Mouse (Mus musculus): ENCODE results near the gene Serpinc1. TPM values are rescaled to one million over a fixed set of nuclear protein-coding genes. Genes with fewer than 3 reads are reported as not detected.
A peak's percentile ranks its signal among the peaks of the same experiment; 100 is the strongest.

Serpinc1 gene
- total RNA-seq, 2 experiments from 2014 or later: 0.25 to 0.68 TPM

DNA sequence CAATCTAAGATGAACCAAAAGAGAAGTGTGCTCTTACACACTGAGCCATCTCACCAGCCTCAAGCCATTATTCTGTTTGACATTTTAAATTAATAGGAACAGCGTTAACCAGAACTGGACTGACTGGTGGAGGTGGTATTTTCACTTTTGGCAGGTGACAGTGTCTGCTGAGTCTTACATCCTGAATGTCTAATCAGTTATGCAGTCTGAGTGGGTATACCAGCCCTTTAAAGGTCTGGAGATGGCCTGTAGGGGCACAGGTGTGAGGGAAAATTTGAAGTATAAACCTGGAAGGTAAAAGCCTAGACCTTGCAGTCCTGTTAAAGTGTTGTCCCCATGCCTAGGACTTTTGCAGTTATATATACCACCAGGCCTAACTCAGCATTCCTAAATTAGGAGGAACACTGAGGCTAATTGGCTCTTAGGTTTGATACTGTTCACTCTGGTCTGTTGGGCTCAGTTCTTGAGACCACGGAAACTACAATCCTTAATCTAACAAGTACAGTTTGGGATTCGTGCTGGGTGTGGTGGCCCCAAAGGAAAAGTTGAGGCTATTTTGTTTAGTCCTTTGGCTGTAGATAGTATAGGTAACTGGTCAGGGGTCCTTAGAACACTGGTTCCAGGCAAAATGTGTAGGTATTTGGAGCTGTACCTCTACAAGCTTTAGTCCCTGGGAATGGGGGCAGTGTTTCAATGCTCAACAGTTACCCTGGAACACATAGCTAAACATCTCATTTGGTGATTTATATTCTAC lies 60.8 kb downstream of the Serpinc1 start:
- no peak for TF ChIP-seq CTCF (IDR thresholded peaks at IDR 0.05)
- no peak for DNase-seq (ENCODE audit: extremely low spot score in 1 of 2, low spot score in 2 of 2)
- Histone ChIP-seq H3K4me3 (no peak overlapping the region), H3K27ac (no peak overlapping the region)
- intact Hi-C loops (cut with DNase I): loop anchor here (10.0 kb wide), 1 partner anchor 294 kb away; no protein-coding TSS in a partner anchor

DNA sequence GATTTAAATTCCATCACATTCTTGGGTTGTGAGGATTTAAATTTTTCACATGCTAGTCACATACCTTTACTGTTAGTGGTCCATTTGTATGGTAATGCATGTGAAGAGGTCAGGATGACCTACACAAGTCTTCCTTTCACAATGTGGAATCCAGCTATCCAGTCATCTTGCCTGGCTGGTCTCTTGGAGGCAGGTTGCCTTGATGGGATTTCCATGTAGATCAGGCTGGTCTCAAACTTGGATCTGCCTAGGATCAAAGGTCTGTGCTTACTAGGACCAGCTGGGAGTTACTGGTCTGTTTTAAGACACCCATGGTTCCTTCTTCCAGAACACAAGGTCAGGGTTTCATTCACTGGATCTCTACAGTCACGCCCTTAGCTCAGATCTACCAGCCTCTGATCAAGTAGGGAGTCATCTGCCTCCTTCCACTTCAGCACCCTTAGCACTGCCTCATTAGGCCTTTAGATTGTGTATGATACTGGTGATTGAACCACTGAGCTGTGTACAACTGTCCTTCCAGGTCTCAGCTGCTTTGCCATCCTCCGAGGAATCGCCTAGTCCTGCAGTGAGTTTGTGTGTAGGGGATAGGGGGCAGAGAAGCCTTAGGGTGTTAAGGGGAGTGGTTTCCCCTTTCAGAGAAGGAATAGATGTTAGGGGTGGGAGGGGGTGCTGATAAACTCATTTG lies 61.5 kb downstream of the Serpinc1 start:
- intact Hi-C loops (cut with DNase I): loop anchor here (10.0 kb wide), 1 partner anchor 295 kb away; no protein-coding TSS in a partner anchor

DNA sequence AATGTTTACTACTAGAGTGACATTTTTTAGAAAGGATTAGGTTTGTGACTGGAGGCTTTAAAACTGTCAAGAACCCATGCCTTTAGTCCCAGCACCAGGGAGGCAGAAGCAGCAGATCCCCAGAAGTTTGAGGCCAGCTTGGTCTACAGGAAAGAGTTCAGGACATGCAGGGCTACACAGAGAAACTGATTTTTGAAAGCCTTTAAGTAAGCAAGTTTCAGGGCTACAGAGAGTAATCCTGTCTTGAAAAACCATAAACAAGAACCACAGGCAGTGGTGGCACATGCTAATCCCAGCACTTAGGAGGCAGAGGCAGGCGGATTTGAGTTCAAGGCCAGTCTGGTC lies 62.0 kb downstream of the Serpinc1 start:
- H3K4me3 ChIP-seq: no peak overlapping the region
- TF ChIP-seq CTCF (IDR thresholded peaks at IDR 0.05): no peak
- no peak overlapping the region for H3K27ac ChIP-seq
- intact Hi-C loops (cut with DNase I): no loop called here
- no peak for DNase-seq (ENCODE audit: extremely low spot score in 1 of 2, low spot score in 2 of 2)

More for the DNA sequence above, 61.5 kb downstream of the Serpinc1 start:
- DNase-seq (ENCODE audit: extremely low spot score in 1 of 2, low spot score in 2 of 2): peak in 1 of 2 experiments; percentile 14
- no peak for TF ChIP-seq CTCF (IDR thresholded peaks at IDR 0.05)
- Histone ChIP-seq H3K27ac (no peak overlapping the region), H3K4me3 (no peak overlapping the region)

DNA sequence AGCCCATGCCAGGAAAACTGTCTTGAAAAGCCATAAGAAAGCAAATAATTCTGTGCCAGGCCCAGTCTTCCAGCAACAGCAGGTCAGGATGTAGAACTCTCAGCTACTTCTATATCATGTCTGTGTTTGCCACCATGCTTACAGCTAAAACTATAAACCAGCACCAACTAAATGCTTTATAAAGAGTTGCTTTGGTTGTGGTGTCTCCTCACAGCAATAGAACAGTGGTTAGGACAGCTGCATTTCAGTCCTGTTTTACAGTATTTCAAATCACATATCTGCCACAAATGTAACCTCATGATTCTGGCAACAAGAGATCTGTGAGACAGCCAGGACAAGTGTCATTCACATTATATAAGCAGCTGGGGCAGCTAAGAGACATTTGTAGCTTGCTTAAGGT lies 62.5 kb downstream of the Serpinc1 start:
- intact Hi-C loops (cut with DNase I): no loop called here
- DNase-seq (ENCODE audit: extremely low spot score in 1 of 2, low spot score in 2 of 2): no peak
- H3K27ac ChIP-seq: no peak overlapping the region
- no peak overlapping the region for H3K4me3 ChIP-seq
- no peak for TF ChIP-seq CTCF (IDR thresholded peaks at IDR 0.05)

DNA sequence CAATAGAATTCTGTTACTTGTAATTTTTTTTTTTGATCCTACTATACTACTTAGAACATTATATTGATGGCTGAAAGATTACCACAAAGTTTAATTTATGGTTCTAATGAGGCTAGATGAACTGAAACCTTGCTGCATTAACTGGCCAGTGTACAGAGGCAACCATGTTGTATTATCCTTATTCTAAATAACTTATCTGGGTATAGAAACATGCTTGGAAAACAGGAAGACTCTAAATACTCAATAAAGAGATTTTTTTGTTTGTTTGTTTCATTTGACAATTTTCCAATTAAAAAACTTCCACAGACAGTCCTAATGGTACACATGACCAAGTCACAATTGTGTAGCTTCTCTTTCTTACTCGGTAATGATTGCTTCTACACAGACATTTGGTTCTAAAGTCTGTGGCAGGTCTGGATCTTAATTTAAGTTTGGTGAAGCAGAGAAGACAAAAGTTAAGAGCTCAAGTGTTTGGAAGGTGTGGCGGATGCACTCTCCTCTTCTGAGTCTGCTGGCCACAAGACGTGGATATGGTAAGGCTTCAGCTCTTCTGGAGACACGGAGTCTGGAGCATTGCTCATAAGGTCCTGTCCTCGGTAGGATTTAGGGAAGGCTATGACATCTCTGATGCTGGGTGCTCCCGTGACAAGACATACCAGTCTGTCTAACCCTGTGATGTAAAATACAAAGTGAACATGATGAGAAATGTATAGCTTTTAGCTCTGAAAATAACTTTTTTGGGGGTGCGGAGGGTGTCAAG lies 63.1 kb downstream of the Serpinc1 start:
- no peak overlapping the region for H3K4me3 ChIP-seq
- intact Hi-C loops (cut with DNase I): no loop called here
- no peak for TF ChIP-seq CTCF (IDR thresholded peaks at IDR 0.05)
- no peak overlapping the region for H3K27ac ChIP-seq
- no peak for DNase-seq (ENCODE audit: extremely low spot score in 1 of 2, low spot score in 2 of 2)

DNA sequence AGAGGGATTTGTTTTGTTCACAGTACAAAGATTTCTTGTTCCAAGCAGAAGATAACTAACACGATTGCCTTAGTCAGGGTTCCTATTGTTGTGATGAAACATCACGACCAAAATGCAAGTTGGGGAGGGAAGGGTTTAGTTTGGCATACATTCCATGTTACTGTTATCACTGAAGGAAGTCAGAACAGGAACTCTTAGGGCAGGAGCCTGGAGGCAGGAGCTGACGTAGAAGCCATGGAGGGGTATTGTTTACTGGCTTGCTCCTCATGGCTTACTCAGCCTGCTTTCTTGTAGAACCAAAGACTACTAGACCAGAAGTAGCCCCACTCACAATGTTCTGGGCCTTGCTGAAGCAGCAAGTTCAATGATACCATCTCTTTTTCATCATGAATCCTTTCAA lies 68.6 kb downstream of the Serpinc1 start:
- H3K27ac ChIP-seq: no peak overlapping the region
- no peak overlapping the region for H3K4me3 ChIP-seq
- intact Hi-C loops (cut with DNase I): no loop called here
- DNase-seq (ENCODE audit: extremely low spot score in 1 of 2, low spot score in 2 of 2): no peak
- TF ChIP-seq CTCF (IDR thresholded peaks at IDR 0.05): no peak

Other genes with a start within 250 kb of the Serpinc1 start
- gene Rabgap1l, start 185.4 kb upstream of the Serpinc1 start, total RNA-seq (2021): 100 to 1,000 TPM; 195 to 202 TPM
- gene Rc3h1, start 72.2 kb upstream of the Serpinc1 start, total RNA-seq (2021): 10 to 100 TPM; 44.4 to 45.7 TPM
- 10 to 100 TPM; 18.2 to 20.0 TPM for gene Zbtb37, start 56.3 kb downstream of the Serpinc1 start, total RNA-seq (2021)
- 10 to 100 TPM; 20.0 to 20.9 TPM for gene Dars2, start 92.1 kb downstream of the Serpinc1 start, total RNA-seq (2021)
- gene Cenpl, start 92.1 kb downstream of the Serpinc1 start, total RNA-seq (2021): 1 to 10 TPM; 1.4 TPM
- gene Klhl20, start 152.9 kb downstream of the Serpinc1 start, total RNA-seq (2021): 10 to 100 TPM; 14.5 to 17.5 TPM
- gene Ankrd45, start 164.1 kb downstream of the Serpinc1 start, total RNA-seq (2021): 10 to 100 TPM; 66.4 to 68.7 TPM
- not detected for gene Tex50, start 180.7 kb downstream of the Serpinc1 start, total RNA-seq (2021)